Mouse (Mus musculus) inflammation-experienced regulatory T-cells, adult 16 weeks (primary cell): ENCODE measurements around the gene Pawr. TPM values are rescaled to one million over a fixed set of nuclear protein-coding genes. Genes with fewer than 3 reads are reported as not detected.

Experiments used
- polyA plus RNA-seq: library from polyadenylated mRNA; unstranded; fragments of 100-300 nt; shearing (Covaris generic); gene quantifications from one replicate; pipeline ENCODE4 v1.2.1, GENCODE M21; 2017

The Pawr gene
- polyA plus RNA-seq, result not detected

GRCm38 (mm10) chr10:108331784-108332561 is at the start of gene Pawr:
TSS of gene Pawr (plus strand) at chr10:108332121.

Other genes starting within 250 kb of the Pawr start
- 110 TPM for gene Ppp1r12a, start 169.9 kb upstream of the Pawr start, polyA plus RNA-seq